Mouse (Mus musculus): ENCODE data around the gene Hmcn1. TPM values are rescaled to one million over a fixed set of nuclear protein-coding genes. Genes with fewer than 3 reads are reported as not detected.

Gene Hmcn1
- total and polyA plus RNA-seq, 3 experiments, result not detected

DNA sequence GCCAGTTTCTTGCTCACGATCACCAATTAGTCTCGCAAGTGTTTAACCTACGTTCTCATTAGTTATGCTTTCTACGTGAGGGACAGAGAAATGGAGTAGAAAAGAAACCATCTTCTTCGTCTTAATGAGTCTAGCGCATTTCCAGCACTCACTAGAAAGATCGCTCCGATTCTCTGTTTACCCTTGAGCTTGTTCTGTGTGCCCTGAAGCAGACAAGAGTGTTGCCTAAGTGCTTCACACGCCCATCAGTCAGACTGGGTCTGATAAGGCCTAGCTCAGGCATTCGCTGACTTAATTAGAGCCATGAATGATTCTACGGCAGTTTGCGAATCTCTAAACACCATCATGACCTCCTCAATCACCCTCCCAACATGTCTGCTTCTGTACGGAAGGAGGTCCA lies 7.5 kb upstream of the Hmcn1 start:
- TF ChIP-seq MYB (IDR thresholded peaks at IDR 0.05; ENCODE audit: low read depth, low read length), result no peak
- no peak for TF ChIP-seq SIN3A (IDR thresholded peaks at IDR 0.05; ENCODE audit: low read length)
- no peak for TF ChIP-seq TAL1 (IDR thresholded peaks at IDR 0.05; ENCODE audit: low read length)
- TF ChIP-seq E2F4 (IDR thresholded peaks at IDR 0.05; ENCODE audit: borderline replicate concordance, low read depth, low read length), result no peak
- H3K27ac ChIP-seq (ENCODE audit: control insufficient read depth, low read depth, low read length), result no peak overlapping the region
- no peak overlapping the region for H3K4me3 ChIP-seq (ENCODE audit: control insufficient read depth in 1 of 2, insufficient read depth in 1 of 2, low read depth in 2 of 2, low read length in 2 of 2)
- no peak for DNase-seq (ENCODE audit: low read depth, low spot score)
- H3K4me1 ChIP-seq (ENCODE audit: control insufficient read depth in 1 of 2, insufficient read depth in 2 of 2, low read length in 2 of 2), result no peaks in the 10 kb centered on the region
- H3K27me3 ChIP-seq (ENCODE audit: control insufficient read depth in 1 of 2, insufficient read depth in 2 of 2, low read length in 2 of 2), result peaks cover 0 to 3% of the 10 kb centered on the region in 2 experiments; a peak in 3 of 4 replicates
- H3K36me3 ChIP-seq (ENCODE audit: control insufficient read depth in 1 of 2, insufficient read depth in 2 of 2, low read length in 2 of 2), result no peaks in the 10 kb centered on the region
- no peaks in the 10 kb centered on the region for H3K9me3 ChIP-seq (replicated peaks; ENCODE audit: insufficient read depth, low read length)
- no peak overlapping the region for H3K9ac ChIP-seq (ENCODE audit: control insufficient read depth, low read depth, low read length, poor library complexity, severe bottlenecking)
- no peaks in the 10 kb centered on the region for H3K79me2 ChIP-seq (ENCODE audit: control insufficient read depth, insufficient read depth, low read length, poor library complexity)

DNA sequence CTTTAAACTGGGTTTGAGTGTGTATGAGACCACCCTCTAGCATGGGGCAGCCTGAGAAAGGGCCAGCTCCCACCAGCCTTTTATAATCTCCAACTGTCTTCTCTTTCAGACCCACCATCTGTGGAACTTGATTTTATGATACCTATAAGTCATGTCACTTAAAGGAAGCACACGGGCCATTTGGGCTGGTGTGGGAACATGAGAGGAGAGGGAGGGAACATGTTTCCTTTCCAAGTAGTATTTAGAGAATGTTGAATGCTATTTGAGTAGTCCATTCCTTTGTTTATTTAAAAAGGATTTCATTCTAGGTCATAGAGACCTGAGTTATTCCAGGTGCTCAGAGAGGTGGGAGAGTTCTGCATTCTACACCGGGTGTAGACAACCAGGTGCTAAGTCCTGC lies 1.4 kb upstream of the Hmcn1 start:
- no peaks in the 10 kb centered on the region for H3K36me3 ChIP-seq (ENCODE audit: control insufficient read depth in 1 of 2, insufficient read depth in 2 of 2, low read length in 2 of 2)
- TF ChIP-seq MAX (IDR thresholded peaks at IDR 0.05; ENCODE audit: low read length) (no peak), EP300 (IDR thresholded peaks at IDR 0.05; ENCODE audit: low read depth in 1 of 2, low read length in 2 of 2) (no peak), TBP (IDR thresholded peaks at IDR 0.05; ENCODE audit: low read depth, low read length) (no peak), CHD2 (IDR thresholded peaks at IDR 0.05; ENCODE audit: low read length) (no peak), MAZ (IDR thresholded peaks at IDR 0.05; ENCODE audit: low read depth, low read length) (no peak), TCF12 (IDR thresholded peaks at IDR 0.05; ENCODE audit: low read depth, low read length) (no peak), GABPA (IDR thresholded peaks at IDR 0.05; ENCODE audit: low read depth, low read length) (no peak)

DNA sequence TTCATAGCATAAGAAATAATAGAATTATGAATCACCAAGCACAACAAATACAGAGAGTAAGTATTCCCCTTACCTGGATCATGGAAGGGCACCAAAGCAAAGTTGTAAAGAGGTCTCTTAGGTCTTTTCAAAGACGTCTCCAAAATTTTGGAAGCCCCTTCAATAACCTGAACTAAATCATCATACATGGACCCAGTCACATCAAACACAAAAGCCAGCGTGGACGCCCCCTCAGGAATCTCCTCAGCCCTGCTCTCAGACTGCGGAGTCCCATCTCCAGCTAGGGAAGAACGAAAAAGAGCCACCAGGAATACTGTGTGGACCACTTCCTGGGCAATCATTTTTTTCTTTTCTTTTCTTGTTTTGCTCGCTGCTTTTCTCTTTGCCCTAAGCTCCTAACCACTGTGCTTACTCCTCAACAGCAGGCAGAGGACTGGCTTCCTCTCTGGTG lies 499 bp downstream of the Hmcn1 start:
- no peaks in the 10 kb centered on the region for H3K36me3 ChIP-seq (ENCODE audit: control insufficient read depth in 1 of 2, insufficient read depth in 2 of 2, low read length in 2 of 2)
- no peaks in the 10 kb centered on the region for H3K79me2 ChIP-seq (ENCODE audit: control insufficient read depth, insufficient read depth, low read length, poor library complexity)
- H3K27me3 ChIP-seq (ENCODE audit: control insufficient read depth in 1 of 2, insufficient read depth in 2 of 2, low read length in 2 of 2), result peaks cover 0 to 2% of the 10 kb centered on the region in 2 experiments; a peak in 2 of 4 replicates
- TF ChIP-seq BHLHE40 (IDR thresholded peaks at IDR 0.05; ENCODE audit: borderline replicate concordance, low read depth, low read length), result no peak
- TF ChIP-seq ETS1 (IDR thresholded peaks at IDR 0.05; ENCODE audit: low read depth, low read length), result no peak
- TF ChIP-seq MAX (IDR thresholded peaks at IDR 0.05; ENCODE audit: low read length), result no peak
- no peak for TF ChIP-seq RCOR1 (IDR thresholded peaks at IDR 0.05; ENCODE audit: low read depth, low read length)
- TF ChIP-seq MYB (IDR thresholded peaks at IDR 0.05; ENCODE audit: low read depth, low read length), result no peak
- TF ChIP-seq TAL1 (IDR thresholded peaks at IDR 0.05; ENCODE audit: low read length), result no peak
- no peak for TF ChIP-seq ELF1 (IDR thresholded peaks at IDR 0.05; ENCODE audit: low read depth, low read length)
- no peak for TF ChIP-seq SIN3A (IDR thresholded peaks at IDR 0.05; ENCODE audit: low read length)
- TF ChIP-seq NRF1 (IDR thresholded peaks at IDR 0.05; ENCODE audit: insufficient read depth, low read depth, low read length, poor library complexity, severe bottlenecking), result no peak
- no peak for TF ChIP-seq SMC3 (IDR thresholded peaks at IDR 0.05; ENCODE audit: low read depth, low read length)
- TF ChIP-seq KAT2A (conservative IDR thresholded peaks at IDR 0.05; ENCODE audit: low read depth, low read length), result no peak
- no peak for TF ChIP-seq ZMIZ1 (IDR thresholded peaks at IDR 0.05; ENCODE audit: low read depth, low read length)
- TF ChIP-seq EP300 (IDR thresholded peaks at IDR 0.05; ENCODE audit: low read depth in 1 of 2, low read length in 2 of 2), result no peak
- TF ChIP-seq ZC3H11A (IDR thresholded peaks at IDR 0.05; ENCODE audit: low read depth, low read length), result no peak
- TF ChIP-seq USF2 (IDR thresholded peaks at IDR 0.05; ENCODE audit: borderline replicate concordance in 1 of 2, insufficient read depth in 1 of 2, low read depth in 1 of 2, low read length in 2 of 2), result no peak
- no peak for TF ChIP-seq CHD1 (IDR thresholded peaks at IDR 0.05; ENCODE audit: low read depth, low read length)
- TF ChIP-seq POLR2AphosphoS5 (IDR thresholded peaks at IDR 0.05; ENCODE audit: borderline replicate concordance, low read depth, low read length), result no peak
- TF ChIP-seq NELFE (IDR thresholded peaks at IDR 0.05; ENCODE audit: low read depth, low read length), result no peak
- TF ChIP-seq CTCF (IDR thresholded peaks at IDR 0.05 in 2 of 3, conservative IDR thresholded peaks at IDR 0.05 in 1 of 3; ENCODE audit: control insufficient read depth in 1 of 3, insufficient read depth in 1 of 3, low read depth in 2 of 3, low read length in 3 of 3, poor library complexity in 1 of 3, severe bottlenecking in 1 of 3), result no peak
- no peak overlapping the region for H3K4me3 ChIP-seq (ENCODE audit: control insufficient read depth in 1 of 2, insufficient read depth in 1 of 2, low read depth in 2 of 2, low read length in 2 of 2)
- no peak overlapping the region for H3K27ac ChIP-seq (ENCODE audit: control insufficient read depth, low read depth, low read length)
- H3K9ac ChIP-seq (ENCODE audit: control insufficient read depth, low read depth, low read length, poor library complexity, severe bottlenecking), result no peak overlapping the region
- no peaks in the 10 kb centered on the region for H3K9me3 ChIP-seq (replicated peaks; ENCODE audit: insufficient read depth, low read length)
- no peak for DNase-seq (ENCODE audit: low read depth, low spot score)
- H3K4me1 ChIP-seq (ENCODE audit: control insufficient read depth in 1 of 2, insufficient read depth in 2 of 2, low read length in 2 of 2), result no peaks in the 10 kb centered on the region

More for the DNA sequence above, 1.4 kb upstream of the Hmcn1 start:
- no peak overlapping the region for H3K27ac ChIP-seq (ENCODE audit: control insufficient read depth, low read depth, low read length)
- H3K9ac ChIP-seq (ENCODE audit: control insufficient read depth, low read depth, low read length, poor library complexity, severe bottlenecking), result no peak overlapping the region
- no peak for DNase-seq (ENCODE audit: low read depth, low spot score)
- peaks cover 0 to 2% of the 10 kb centered on the region in 2 experiments; a peak in 2 of 4 replicates for H3K27me3 ChIP-seq (ENCODE audit: control insufficient read depth in 1 of 2, insufficient read depth in 2 of 2, low read length in 2 of 2)
- no peaks in the 10 kb centered on the region for H3K4me1 ChIP-seq (ENCODE audit: control insufficient read depth in 1 of 2, insufficient read depth in 2 of 2, low read length in 2 of 2)
- no peaks in the 10 kb centered on the region for H3K79me2 ChIP-seq (ENCODE audit: control insufficient read depth, insufficient read depth, low read length, poor library complexity)
- H3K4me3 ChIP-seq (ENCODE audit: control insufficient read depth in 1 of 2, insufficient read depth in 1 of 2, low read depth in 2 of 2, low read length in 2 of 2), result no peak overlapping the region
- no peaks in the 10 kb centered on the region for H3K9me3 ChIP-seq (replicated peaks; ENCODE audit: insufficient read depth, low read length)
